Mouse (Mus musculus) regulatory T cell (primary cell): ENCODE measurements around the gene Agpat1.

Experiments used
- in situ Hi-C: fragments of 300-600 bp; cut with MboI, MseI; formaldehyde crosslinking; loops from one replicate; pipeline ENCODE4 v1.15.1; 2025; ENCODE audit warnings: high pct_unique_total_duplicates

Gene Agpat1

GRCm38 (mm10) chr17:34604061-34604508 lies at the start of gene Agpat1:
Gene Agpat1 (plus strand): TSS chr17:34604262.
- in situ Hi-C loops = loop anchor here (25.0 kb wide), 1 partner anchor 692 kb away; the partner anchor contains the start of genes Daxx, Platr17, Tapbp and Zbtb22

GRCm38 (mm10) chr17:34555483-34555882 lies 48.6 kb upstream of the Agpat1 start:
- in situ Hi-C loops = no loop called here

- in situ Hi-C loops = no loop called here
Measured at GRCm38 (mm10) chr17:34556406-34556805, 47.7 kb upstream of the Agpat1 start.

GRCm38 (mm10) chr17:34557411-34557810 lies 46.7 kb upstream of the Agpat1 start:
- in situ Hi-C loops = no loop called here

GRCm38 (mm10) chr17:34559116-34559515 lies 44.9 kb upstream of the Agpat1 start:
- in situ Hi-C loops = no loop called here

GRCm38 (mm10) chr17:34559895-34560294 lies 44.2 kb upstream of the Agpat1 start:
- in situ Hi-C loops = no loop called here

- in situ Hi-C loops = no loop called here
Measured at GRCm38 (mm10) chr17:34560438-34560837, 43.6 kb upstream of the Agpat1 start.

GRCm38 (mm10) chr17:34561200-34561599 lies 42.9 kb upstream of the Agpat1 start:
- in situ Hi-C loops = no loop called here

GRCm38 (mm10) chr17:34562595-34562994 lies 41.5 kb upstream of the Agpat1 start:
- in situ Hi-C loops = no loop called here

- in situ Hi-C loops = no loop called here
Measured at GRCm38 (mm10) chr17:34563354-34563753, 40.7 kb upstream of the Agpat1 start.

- in situ Hi-C loops = no loop called here
Measured at GRCm38 (mm10) chr17:34564003-34564421, 40.0 kb upstream of the Agpat1 start, which contains the start of gene Notch4. Gene Notch4 (plus strand): TSS chr17:34564268.

GRCm38 (mm10) chr17:34564796-34565195 lies 39.3 kb upstream of the Agpat1 start:
- in situ Hi-C loops = loop anchor here (5.0 kb wide), 1 partner anchor 48 kb away; no protein-coding TSS in a partner anchor

GRCm38 (mm10) chr17:34567311-34567710 lies 36.8 kb upstream of the Agpat1 start:
- in situ Hi-C loops = loop anchor here (5.0 kb wide), 1 partner anchor 45 kb away; no protein-coding TSS in a partner anchor

- in situ Hi-C loops = loop anchor here (5.0 kb wide), 1 partner anchor 44 kb away; no protein-coding TSS in a partner anchor
Measured at GRCm38 (mm10) chr17:34568421-34568820, 35.6 kb upstream of the Agpat1 start.

GRCm38 (mm10) chr17:34569919-34570318 lies 34.1 kb upstream of the Agpat1 start:
- in situ Hi-C loops = loop anchor here (5.0 kb wide), 1 partner anchor 42 kb away; no protein-coding TSS in a partner anchor

- in situ Hi-C loops = no loop called here
Measured at GRCm38 (mm10) chr17:34571875-34572274, 32.2 kb upstream of the Agpat1 start.

GRCm38 (mm10) chr17:34572361-34572760 lies 31.7 kb upstream of the Agpat1 start:
- in situ Hi-C loops = no loop called here

- in situ Hi-C loops = no loop called here
Measured at GRCm38 (mm10) chr17:34576577-34576976, 27.5 kb upstream of the Agpat1 start.

GRCm38 (mm10) chr17:34578070-34578469 lies 26.0 kb upstream of the Agpat1 start:
- in situ Hi-C loops = no loop called here

- in situ Hi-C loops = no loop called here
Measured at GRCm38 (mm10) chr17:34582528-34582927, 21.5 kb upstream of the Agpat1 start.

- in situ Hi-C loops = no loop called here
Measured at GRCm38 (mm10) chr17:34583397-34583796, 20.7 kb upstream of the Agpat1 start.

- in situ Hi-C loops = no loop called here
Measured at GRCm38 (mm10) chr17:34583819-34584218, 20.2 kb upstream of the Agpat1 start.

- in situ Hi-C loops = no loop called here
Measured at GRCm38 (mm10) chr17:34585121-34585520, 18.9 kb upstream of the Agpat1 start.
